Mouse (Mus musculus) neural tube, embryonic 14.5 days (tissue): ENCODE results near the gene Csnk1e. TPM values are rescaled to one million over a fixed set of nuclear protein-coding genes. Genes with fewer than 3 reads are reported as not detected.

Experiments
- ATAC-seq: fragments of 200-750 bp; cut with Nextera tagmentation; 2 replicates; pipeline ENCODE4 v1.8.0; 2017; ENCODE audit warnings: low read depth, mild to moderate bottlenecking, moderate TSS enrichment, moderate library complexity
- H3K27ac ChIP-seq: fragments of 300-500 bp; sonication (generic); 2 replicates; pipeline ENCODE4 v1.5.1; 2014; ENCODE audit warnings: low read depth, mild to moderate bottlenecking, control low read depth, low read length, moderate library complexity, mixed read lengths
- H3K27me3 ChIP-seq: fragments of 300-500 bp; sonication (generic); 2 replicates; pipeline ENCODE4 v1.6.1; 2014; ENCODE audit warnings: low read length; ENCODE audit not compliant: control insufficient read depth, insufficient read depth
- H3K36me3 ChIP-seq: fragments of 300-500 bp; sonication (generic); 2 replicates; pipeline ENCODE4 v1.6.1; 2014; ENCODE audit warnings: low read length, mixed read lengths; ENCODE audit not compliant: control insufficient read depth, insufficient read depth
- H3K4me1 ChIP-seq: fragments of 300-500 bp; sonication (generic); 2 replicates; pipeline ENCODE4 v1.6.1; 2014; ENCODE audit warnings: low read length; ENCODE audit not compliant: control insufficient read depth, insufficient read depth
- H3K4me2 ChIP-seq: fragments of 300-500 bp; sonication (generic); 2 replicates; pipeline ENCODE4 v1.6.1; 2014; ENCODE audit warnings: mild to moderate bottlenecking, low read depth, low read length, control low read depth
- H3K4me3 ChIP-seq: fragments of 300-500 bp; sonication (generic); 2 replicates; pipeline ENCODE4 v1.5.1; 2014; ENCODE audit warnings: low read depth, low read length, control low read depth, mixed read lengths
- H3K9ac ChIP-seq: fragments of 300-500 bp; sonication (generic); replicated peaks from 2 replicates; pipeline ENCODE4 v1.6.1; 2014; ENCODE audit warnings: low read depth, mild to moderate bottlenecking, control low read depth, low read length, mixed read lengths
- H3K9me3 ChIP-seq: fragments of 300-500 bp; sonication (generic); 2 replicates; pipeline ENCODE4 v1.6.1; 2016; ENCODE audit warnings: low read length; ENCODE audit not compliant: control insufficient read depth
- WGBS: fragments of 180-500 bp; shearing (Covaris S2); extraction: QIAGEN DNeasy Blood & Tissue Kit; methylation state at CpG from one replicate; pipeline ENCODE4 v1.1.7; 2014; 5-methylcytosine and 5-hydroxymethylcytosine counted together
- microRNA counts: library from miRNA; unstranded; fragments of <30 nt; microRNA quantifications from one replicate; lab custom pipeline; 2016
- microRNA-seq: library from miRNA; unstranded; fragments of <30 nt; microRNA quantifications from one replicate; pipeline ENCODE4, GENCODE M21; 2016
- polyA plus RNA-seq: library from polyadenylated mRNA; unstranded; fragments of >200 nt; fragmentation: Nextera tagmentation; extraction: Ambion mirVana; gene quantifications from 2 replicates; pipeline ENCODE4 v1.2.1, GENCODE M21; 2014

Csnk1e gene
- polyA plus RNA-seq, 1 experiment from 2014 or later, result 202 TPM

- Histone ChIP-seq H3K27ac (no peak overlapping the region), H3K9ac (no peak overlapping the region), H3K4me3 (no peak overlapping the region), H3K27me3 (no peaks in the 10 kb centered on the region), H3K9me3 (no peaks in the 10 kb centered on the region), H3K36me3 (peaks cover 40% of the 10 kb centered on the region), H3K4me1 (no peaks in the 10 kb centered on the region), H3K4me2 (no peak overlapping the region)
- no peak for ATAC-seq
- 83% methylated on average over 8 of the region's 8 CpGs for WGBS
These were observed 86.4 kb downstream of the Csnk1e start for GRCm38 (mm10) chr15:79368861-79369440.

- Histone ChIP-seq H3K9me3 (no peaks in the 10 kb centered on the region), H3K27ac (peak overlapping the region; percentile 52; the same call in 1 of the 2 replicates), H3K4me3 (no peak overlapping the region), H3K4me2 (no peak overlapping the region), H3K36me3 (peaks cover 39% of the 10 kb centered on the region), H3K4me1 (no peaks in the 10 kb centered on the region), H3K9ac (no peak overlapping the region), H3K27me3 (no peaks in the 10 kb centered on the region)
- WGBS, result 71% methylated on average over 14 of the region's 14 CpGs
- ATAC-seq, result no peak
These were observed 87.0 kb downstream of the Csnk1e start for GRCm38 (mm10) chr15:79368313-79368811.

MicroRNA genes within 50 kb of the gene (microRNA counts, 519-probe panel; counts per million panel counts)
- microRNA mmu-miR-1943 (lab: Ali Mortazavi, UCI), result not detected

Small RNA genes lying within 50 kb of the gene (microRNA-seq; reads per million reads assigned to microRNA genes)
- not detected for gene Gm44302
- gene Mir1943, result not detected

Other genes with a start within 250 kb of the Csnk1e start
- gene Pick1, start 226.4 kb downstream of the Csnk1e start, polyA plus RNA-seq, result 47.3 and 58.8 TPM in 2 replicates
- gene Gm49486, start 226.2 kb downstream of the Csnk1e start, polyA plus RNA-seq, result 1.3 and 1.5 TPM in 2 replicates
- gene Slc16a8, start 200.8 kb downstream of the Csnk1e start, polyA plus RNA-seq, result 0.21 and 0.35 TPM in 2 replicates
- gene Baiap2l2, start 170.0 kb downstream of the Csnk1e start, polyA plus RNA-seq, result 1.7 and 2.3 TPM in 2 replicates
- gene Pla2g6, start 127.2 kb downstream of the Csnk1e start, polyA plus RNA-seq, result 24.0 and 25.5 TPM in 2 replicates
- 0.64 and 1.0 TPM in 2 replicates for gene Maff, start 108.9 kb downstream of the Csnk1e start, polyA plus RNA-seq
- gene Tmem184b, start 52.0 kb downstream of the Csnk1e start, polyA plus RNA-seq, result 31.2 and 37.8 TPM in 2 replicates
- gene Kcnj4, start 49.7 kb upstream of the Csnk1e start, polyA plus RNA-seq, result not detected in 2 replicates
- gene Kdelr3, start 60.8 kb upstream of the Csnk1e start, polyA plus RNA-seq, result 3.9 and 11.6 TPM in 2 replicates
- 92.0 and 105 TPM in 2 replicates for gene Ddx17, start 91.2 kb upstream of the Csnk1e start, polyA plus RNA-seq
- 0.88 and 1.5 TPM in 2 replicates for gene Dmc1, start 149.5 kb upstream of the Csnk1e start, polyA plus RNA-seq
- gene Fam227a, start 203.4 kb upstream of the Csnk1e start, polyA plus RNA-seq, result 6.1 and 7.8 TPM in 2 replicates
- 78.0 and 85.6 TPM in 2 replicates for gene Cby1, start 203.6 kb upstream of the Csnk1e start, polyA plus RNA-seq
- 253 TPM in 2 replicates for gene Tomm22, start 215.3 kb upstream of the Csnk1e start, polyA plus RNA-seq
- gene Josd1, start 232.4 kb upstream of the Csnk1e start, polyA plus RNA-seq, result 16.0 and 18.3 TPM in 2 replicates
- gene Gtpbp1, start 235.3 kb upstream of the Csnk1e start, polyA plus RNA-seq, result 37.5 and 41.2 TPM in 2 replicates